Mouse (Mus musculus) myocyte (in vitro differentiated cells): ENCODE measurements around the gene Fkbp3. TPM values are rescaled to one million over a fixed set of nuclear protein-coding genes. Genes with fewer than 3 reads are reported as not detected.

Source experiments
- H3K27me3 ChIP-seq: one replicate; pipeline ENCODE4 v1.6.1; 2011; ENCODE audit not compliant: control insufficient read depth, insufficient read depth, insufficient read length
- H3K36me3 ChIP-seq: one replicate; pipeline ENCODE4 v1.6.1; 2011; ENCODE audit not compliant: control insufficient read depth, insufficient read depth
- H3K4me2 ChIP-seq: one replicate; pipeline ENCODE4 v1.6.1; 2011; ENCODE audit warnings: low read depth, control low read depth
- H3K4me3 ChIP-seq: one replicate; pipeline ENCODE4 v1.5.1; 2011; ENCODE audit warnings: mild to moderate bottlenecking, control low read depth, moderate library complexity
- H3K79me2 ChIP-seq: one replicate; pipeline ENCODE4 v1.6.1; 2011; ENCODE audit not compliant: control insufficient read depth, insufficient read depth
- H3ac ChIP-seq: one replicate; pipeline ENCODE4 v1.6.1; 2011; ENCODE audit not compliant: control insufficient read depth, insufficient read length
- CEBPB ChIP-seq: IDR thresholded peaks from 2 replicates; pipeline ENCODE4 v1.6.1; 2011; ENCODE audit warnings: mild to moderate bottlenecking, moderate library complexity; ENCODE audit not compliant: poor library complexity, insufficient read depth, severe bottlenecking
- E2F4 ChIP-seq: IDR thresholded peaks from one replicate; pipeline ENCODE4 v1.6.1; 2011; ENCODE audit warnings: mild to moderate bottlenecking, control low read depth, moderate library complexity; ENCODE audit not compliant: insufficient read depth
- MAX ChIP-seq: IDR thresholded peaks from one replicate; pipeline ENCODE4 v1.6.1; 2011; ENCODE audit warnings: low read depth, mild to moderate bottlenecking, control low read depth
- MYOD1 ChIP-seq, 3 experiments: IDR thresholded peaks; one replicate each; pipeline ENCODE4 v1.6.1; 2011; ENCODE audit warnings: control low read depth in 2 of 3, low read depth in 2 of 3, mild to moderate bottlenecking in 2 of 3, moderate library complexity in 1 of 3; ENCODE audit not compliant: insufficient read length in 2 of 3, control insufficient read depth in 1 of 3
- MYOG ChIP-seq, 3 experiments: IDR thresholded peaks; one replicate each; pipeline ENCODE4 v1.6.1; 2011; ENCODE audit warnings: control low read depth in 2 of 3, low read depth in 2 of 3, mild to moderate bottlenecking in 2 of 3; ENCODE audit not compliant: insufficient read length in 2 of 3, control insufficient read depth in 1 of 3, insufficient read depth in 1 of 3
- POLR2A ChIP-seq: IDR thresholded peaks from one replicate; pipeline ENCODE4 v1.6.1; 2011; ENCODE audit warnings: low read depth, mild to moderate bottlenecking, control low read depth, moderate library complexity; ENCODE audit not compliant: insufficient read length
- POLR2AphosphoS2 ChIP-seq: IDR thresholded peaks from one replicate; pipeline ENCODE4 v1.6.1; 2011; ENCODE audit warnings: low read depth, control low read depth; ENCODE audit not compliant: insufficient read length
- REST ChIP-seq: IDR thresholded peaks from one replicate; pipeline ENCODE4 v1.6.1; 2011; ENCODE audit warnings: mild to moderate bottlenecking, control low read depth, moderate library complexity; ENCODE audit not compliant: insufficient read depth, insufficient read length
- SRF ChIP-seq: IDR thresholded peaks from one replicate; pipeline ENCODE4 v1.6.1; 2011; ENCODE audit warnings: low read depth; ENCODE audit not compliant: control insufficient read depth, insufficient read length
- TCF12 ChIP-seq: IDR thresholded peaks from one replicate; pipeline ENCODE4 v1.6.1; 2011; ENCODE audit warnings: mild to moderate bottlenecking, control low read depth; ENCODE audit not compliant: poor library complexity, insufficient read depth, severe bottlenecking
- TCF3 ChIP-seq: IDR thresholded peaks from one replicate; pipeline ENCODE4 v1.6.1; 2011; ENCODE audit warnings: low read depth, control low read depth; ENCODE audit not compliant: insufficient read length
- USF1 ChIP-seq: IDR thresholded peaks from one replicate; pipeline ENCODE4 v1.6.1; 2011; ENCODE audit warnings: low read depth, mild to moderate bottlenecking, control low read depth, moderate library complexity
- polyA plus RNA-seq: library from polyadenylated mRNA; unstranded; fragments of >200 nt; fragmentation: generic; extraction: Trizol; gene quantifications from one replicate; pipeline ENCODE4 v1.2.1, GENCODE M21; 2012; ENCODE audit warnings: missing spikeins

Gene Fkbp3
- polyA plus RNA-seq, 1 experiment, result 77.9 TPM

DNA sequence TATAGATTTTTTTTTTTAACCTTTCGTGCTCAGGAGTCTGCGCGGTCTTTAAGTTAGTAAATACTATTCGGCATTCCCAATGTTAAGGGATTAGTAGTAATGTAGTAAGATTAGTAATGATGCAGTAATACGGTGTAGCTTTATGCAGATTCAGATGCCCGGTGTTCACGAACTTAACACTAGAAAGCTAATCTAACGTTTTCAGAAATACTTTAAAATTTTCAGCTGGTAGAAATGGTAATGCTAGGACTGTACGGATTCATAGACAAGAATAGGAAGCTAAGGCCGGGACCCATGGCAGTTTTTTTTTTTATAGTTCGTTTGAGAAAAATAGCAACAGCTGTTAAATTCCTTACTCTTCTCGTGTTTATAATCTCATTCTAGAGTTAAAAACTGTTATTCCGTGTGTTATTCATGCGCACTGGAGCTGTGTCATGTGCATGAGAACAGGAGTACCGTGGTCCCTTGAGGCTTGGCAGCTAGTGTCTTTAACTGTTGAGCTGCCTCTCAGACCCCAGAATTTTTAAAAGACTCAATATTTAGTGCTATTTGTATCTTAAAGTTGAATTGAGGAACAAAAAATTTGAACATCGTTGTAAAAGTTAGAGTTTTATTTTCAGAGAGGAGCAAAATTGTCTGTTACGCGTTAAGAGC, 36.8 kb downstream of the Fkbp3 start:
- peak overlapping the region; percentile 68 for H3ac ChIP-seq
- TF ChIP-seq CEBPB, result no peak
- no peak for TF ChIP-seq E2F4
- TF ChIP-seq REST, result no peak
- TF ChIP-seq POLR2AphosphoS2, result no peak
- TF ChIP-seq TCF3, result no peak
- TF ChIP-seq MAX, result no peak
- no peak for TF ChIP-seq MYOD1 (IDR thresholded peaks at IDR 0.05; ENCODE audit: control insufficient read depth in 1 of 3, insufficient read length in 2 of 3, low read depth in 2 of 3)
- no peak for TF ChIP-seq TCF12
- no peak for TF ChIP-seq SRF
- TF ChIP-seq POLR2A, result no peak
- TF ChIP-seq USF1, result no peak
- TF ChIP-seq MYOG (IDR thresholded peaks at IDR 0.05; ENCODE audit: control insufficient read depth in 1 of 3, insufficient read depth in 1 of 3, insufficient read length in 2 of 3, low read depth in 2 of 3), result no peak
- H3K4me2 ChIP-seq, result peak overlapping the region; percentile 88
- peaks cover 57% of the 10 kb centered on the region for H3K79me2 ChIP-seq
- H3K27me3 ChIP-seq, result no peaks in the 10 kb centered on the region
- peaks cover 9% of the 10 kb centered on the region for H3K36me3 ChIP-seq
- peak overlapping the region; percentile 68 for H3K4me3 ChIP-seq

DNA sequence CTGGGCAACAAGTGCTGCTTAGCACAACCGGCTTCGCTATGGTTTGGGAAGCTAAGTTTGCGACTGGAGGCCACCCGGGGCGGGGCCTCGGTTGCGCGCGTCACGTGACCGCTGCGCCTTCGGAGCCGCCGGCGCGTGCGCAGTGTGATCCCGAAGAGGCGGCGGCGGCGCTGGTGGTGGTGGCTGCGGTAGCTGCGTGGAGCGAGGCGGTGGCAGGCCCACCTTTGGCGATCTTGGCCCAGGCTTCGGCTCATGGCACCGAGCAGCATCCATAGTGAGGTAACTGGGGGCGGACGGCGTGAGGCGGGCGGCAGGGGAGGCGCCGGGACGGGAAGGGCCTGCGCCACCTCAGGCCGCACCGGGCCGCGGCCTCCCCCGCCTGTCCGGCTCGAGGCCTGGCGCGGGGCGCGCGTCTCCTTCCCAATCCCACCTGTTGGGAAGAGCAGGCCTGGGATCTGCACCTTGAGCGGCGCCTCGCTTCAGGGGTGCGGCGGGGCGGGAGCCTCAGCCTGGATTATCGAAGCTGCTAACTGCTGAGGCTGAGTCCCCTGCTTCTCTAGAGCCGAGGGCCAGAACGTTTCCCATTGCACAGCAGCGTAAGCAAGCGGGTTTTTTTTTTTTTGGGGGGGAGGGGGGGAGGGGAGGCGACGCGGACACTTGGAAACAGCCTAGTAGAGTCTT, 37.5 kb downstream of the Fkbp3 start, which contains the start of gene Prpf39:
TSS of gene Prpf39 (plus strand) at position 144 of the 681 bp plus-strand sequence.
- TF ChIP-seq E2F4 (no peak), MAX (no peak), REST (peak; percentile 5), MYOD1 (IDR thresholded peaks at IDR 0.05; ENCODE audit: control insufficient read depth in 1 of 3, insufficient read length in 2 of 3, low read depth in 2 of 3) (peak in 2 of 3 experiments; percentile 13 to 47), TCF3 (peak; percentile 4), POLR2A (peak; percentile 99), TCF12 (no peak), USF1 (peak; percentile 97), POLR2AphosphoS2 (peak; percentile 97), CEBPB (no peak), SRF (no peak), MYOG (IDR thresholded peaks at IDR 0.05; ENCODE audit: control insufficient read depth in 1 of 3, insufficient read depth in 1 of 3, insufficient read length in 2 of 3, low read depth in 2 of 3) (peak in 1 of 3 experiments; percentile 2)
- Histone ChIP-seq H3ac (peak within 1 kb of the TSS; percentile 68), H3K36me3 (peaks cover 5% of the 10 kb centered on the region), H3K27me3 (no peaks in the 10 kb centered on the region), H3K4me3 (peak within 1 kb of the TSS; percentile 68), H3K79me2 (peaks cover 50% of the 10 kb centered on the region), H3K4me2 (peak within 1 kb of the TSS; percentile 88)

- Histone ChIP-seq H3K36me3 (peaks cover 1% of the 10 kb centered on the region), H3K4me2 (peak overlapping the region; percentile 57), H3K4me3 (peak overlapping the region; percentile 68), H3K27me3 (no peaks in the 10 kb centered on the region), H3K79me2 (peaks cover 45% of the 10 kb centered on the region), H3ac (peak overlapping the region; percentile 68)
- TF ChIP-seq TCF12 (no peak), REST (no peak), CEBPB (no peak), MYOD1 (IDR thresholded peaks at IDR 0.05; ENCODE audit: control insufficient read depth in 1 of 3, insufficient read length in 2 of 3, low read depth in 2 of 3) (no peak), USF1 (no peak), SRF (no peak), E2F4 (no peak), TCF3 (no peak)
Observed at GRCm38 (mm10) chr12:65035839-65036189, 38.0 kb downstream of the Fkbp3 start.

DNA sequence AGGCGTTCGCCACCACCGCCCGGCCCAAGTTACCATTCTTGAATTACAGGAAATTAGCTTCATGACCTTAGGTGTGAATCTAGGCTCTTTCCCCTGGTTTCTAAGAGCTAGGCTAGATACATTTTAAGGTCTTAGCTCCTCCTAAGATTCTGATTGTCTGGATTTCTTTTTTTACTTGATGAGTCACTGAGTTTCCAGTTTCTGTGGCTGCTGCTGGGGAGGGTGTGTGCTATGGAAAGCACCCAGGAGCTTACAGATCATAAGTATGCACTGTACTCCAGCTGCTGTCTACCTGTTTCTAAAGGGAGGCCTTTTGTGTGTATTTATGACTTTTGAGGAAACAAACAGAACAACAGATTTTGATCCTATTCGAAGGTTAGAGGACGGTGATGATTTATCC, 51.0 kb downstream of the Fkbp3 start:
- TF ChIP-seq USF1 (no peak), E2F4 (no peak), MAX (no peak), TCF12 (no peak), TCF3 (no peak), REST (no peak)
- Histone ChIP-seq H3K4me3 (no peak overlapping the region), H3ac (no peak overlapping the region), H3K4me2 (no peak overlapping the region), H3K79me2 (no peaks in the 10 kb centered on the region), H3K27me3 (no peaks in the 10 kb centered on the region), H3K36me3 (no peaks in the 10 kb centered on the region)

Other genes with a start within 250 kb of the Fkbp3 start
- 1.8 TPM for gene Gm527, start 156.1 kb downstream of the Fkbp3 start, polyA plus RNA-seq
- 1.9 TPM for gene Klhl28, start 108.5 kb downstream of the Fkbp3 start, polyA plus RNA-seq
- gene Togaram1, start 108.2 kb downstream of the Fkbp3 start, polyA plus RNA-seq, result 3.5 TPM
- 3.8 TPM for gene Prpf39, start 37.7 kb downstream of the Fkbp3 start, polyA plus RNA-seq
- 1.2 TPM for gene Fancm, start 1.6 kb upstream of the Fkbp3 start, polyA plus RNA-seq
- 1.9 TPM for gene Mis18bp1, start 98.6 kb upstream of the Fkbp3 start, polyA plus RNA-seq
- not detected for gene Wdr20rt, start 151.5 kb upstream of the Fkbp3 start, polyA plus RNA-seq